Mouse (Mus musculus) urinary bladder, postnatal 14 days (tissue): ENCODE results near the gene Gm21425.
"Not testable (repeated sequence)": the region's sequence is repeated elsewhere in the genome, so short reads cannot be mapped to it uniquely, and the experiment has no call there.

Experiments used
- DNase-seq: peaks from one replicate; pipeline ENCODE4 v3.0.0; 2021; ENCODE audit warnings: low spot score

Gene Gm21425

GRCm38 (mm10) chrY:13161668-13162067 is at the start of gene Gm21425:
Gene Gm21425 (plus strand): TSS chrY:13161968.
- not testable (repeated sequence) for DNase-seq

DNA sequence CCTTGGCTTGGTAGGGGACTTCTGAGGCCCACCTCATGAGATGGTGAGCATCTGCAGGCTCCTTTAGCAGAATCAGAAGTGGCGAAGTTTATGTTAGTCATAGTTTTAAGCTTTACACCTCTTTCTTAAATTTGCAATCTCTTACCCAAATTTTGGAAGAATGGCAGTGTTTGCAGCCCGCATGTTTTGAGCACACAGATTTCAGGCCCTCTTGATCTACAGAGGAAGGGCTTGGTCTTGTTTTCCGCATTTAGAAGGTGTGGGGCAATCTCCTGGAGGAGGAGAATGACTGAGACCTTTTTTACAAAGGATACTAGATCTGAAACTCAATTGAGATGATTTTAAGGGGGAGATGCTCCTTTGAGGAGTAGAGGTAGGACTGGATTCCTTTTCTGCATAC is 28.4 kb upstream of the Gm21425 start, which contains the start of gene Gm21891:
Gm21891 (minus strand) TSS at position 101 of the 400 bp plus-strand sequence.
- not testable (repeated sequence) for DNase-seq
